Mouse (Mus musculus): ENCODE data around the gene Acsl3. TPM values are rescaled to one million over a fixed set of nuclear protein-coding genes. Genes with fewer than 3 reads are reported as not detected.

The Acsl3 gene
- polyA plus RNA-seq, 1 experiment from 2014 or later, result 63.4 TPM

- Histone ChIP-seq H3K27ac (0 out of 2 replicates have a peak overlapping the region, but pooled peaks have one; percentile 3), H3K4me1 (peaks cover 33% of the 10 kb centered on the region), H3K36me3 (ENCODE audit: poor library complexity, severe bottlenecking) (no peaks in the 10 kb centered on the region)
Observed at GRCm38 (mm10) chr1:78656472-78656871, 1.2 kb upstream of the Acsl3 start.

GRCm38 (mm10) chr1:78657021-78657629 lies 500 bp upstream of the Acsl3 start:
- peak overlapping the region; percentile 71 for H3K4me2 ChIP-seq
- H3K27me3 ChIP-seq, result no peaks in the 10 kb centered on the region
- no peak for ATAC-seq
- H3K9me3 ChIP-seq (replicated peaks), result no peaks in the 10 kb centered on the region
- H3K4me3 ChIP-seq, result peak overlapping the region; percentile 95
- peaks cover 35% of the 10 kb centered on the region for H3K4me1 ChIP-seq
- peak overlapping the region; percentile 96 for H3K9ac ChIP-seq
- 29% methylated on average over 22 of the region's 22 CpGs for WGBS
- H3K27ac ChIP-seq, result peak overlapping the region; percentile 97
- H3K36me3 ChIP-seq (ENCODE audit: poor library complexity, severe bottlenecking), result no peaks in the 10 kb centered on the region

More at GRCm38 (mm10) chr1:78656472-78656871, 1.2 kb upstream of the Acsl3 start:
- Histone ChIP-seq H3K27me3 (no peaks in the 10 kb centered on the region), H3K4me3 (no peak overlapping the region), H3K9me3 (replicated peaks) (no peaks in the 10 kb centered on the region), H3K4me2 (no peak overlapping the region), H3K9ac (no peak overlapping the region)
- no peak for ATAC-seq
- WGBS, result 15% methylated on average over 2 of the region's 2 CpGs

GRCm38 (mm10) chr1:78658441-78659269 lies 1.0 kb downstream of the Acsl3 start:
- H3K27ac ChIP-seq, result peak overlapping the region; percentile 97
- H3K4me3 ChIP-seq, result peak overlapping the region; percentile 95
- no peaks in the 10 kb centered on the region for H3K36me3 ChIP-seq (ENCODE audit: poor library complexity, severe bottlenecking)
- 1% methylated on average over 20 of the region's 20 CpGs for WGBS
- peak overlapping the region; percentile 96 for H3K9ac ChIP-seq
- H3K4me2 ChIP-seq, result peak overlapping the region; percentile 71
- ATAC-seq, result no peak
- peaks cover 35% of the 10 kb centered on the region for H3K4me1 ChIP-seq
- no peaks in the 10 kb centered on the region for H3K9me3 ChIP-seq (replicated peaks)
- no peaks in the 10 kb centered on the region for H3K27me3 ChIP-seq

- no peak for ATAC-seq
- WGBS, result 23% methylated on average over 4 of the region's 4 CpGs
Observed at GRCm38 (mm10) chr1:78659270-78659823, 1.7 kb downstream of the Acsl3 start.

GRCm38 (mm10) chr1:78664326-78664725 lies 6.7 kb downstream of the Acsl3 start:
- peaks cover 52% of the 10 kb centered on the region for H3K36me3 ChIP-seq (ENCODE audit: poor library complexity, severe bottlenecking)
- 95% methylated on average over 4 of the region's 4 CpGs for WGBS
- H3K4me2 ChIP-seq, result no peak overlapping the region

More at GRCm38 (mm10) chr1:78659270-78659823, 1.7 kb downstream of the Acsl3 start:
- H3K9ac ChIP-seq, result peak overlapping the region; percentile 96
- H3K4me3 ChIP-seq, result peak overlapping the region; percentile 95
- no peaks in the 10 kb centered on the region for H3K27me3 ChIP-seq
- H3K4me1 ChIP-seq, result peaks cover 35% of the 10 kb centered on the region
- no peak overlapping the region for H3K27ac ChIP-seq
- no peaks in the 10 kb centered on the region for H3K9me3 ChIP-seq (replicated peaks)
- H3K4me2 ChIP-seq, result peak overlapping the region; percentile 71
- peaks cover 5% of the 10 kb centered on the region for H3K36me3 ChIP-seq (ENCODE audit: poor library complexity, severe bottlenecking)

GRCm38 (mm10) chr1:78665954-78666499 lies 8.4 kb downstream of the Acsl3 start:
- Histone ChIP-seq H3K27me3 (no peaks in the 10 kb centered on the region), H3K4me2 (no peak overlapping the region), H3K9me3 (replicated peaks) (no peaks in the 10 kb centered on the region), H3K27ac (no peak overlapping the region), H3K9ac (no peak overlapping the region), H3K4me3 (no peak overlapping the region), H3K36me3 (ENCODE audit: poor library complexity, severe bottlenecking) (peaks cover 54% of the 10 kb centered on the region), H3K4me1 (peaks cover 6% of the 10 kb centered on the region)
- no peak for ATAC-seq
- 93% methylated on average over 9 of the region's 9 CpGs for WGBS

More at GRCm38 (mm10) chr1:78664326-78664725, 6.7 kb downstream of the Acsl3 start:
- no peak overlapping the region for H3K9ac ChIP-seq
- no peak overlapping the region for H3K4me3 ChIP-seq
- no peak for ATAC-seq
- H3K4me1 ChIP-seq, result peaks cover 22% of the 10 kb centered on the region
- no peaks in the 10 kb centered on the region for H3K27me3 ChIP-seq
- H3K27ac ChIP-seq, result no peak overlapping the region
- H3K9me3 ChIP-seq (replicated peaks), result no peaks in the 10 kb centered on the region

GRCm38 (mm10) chr1:78666585-78666984 lies 9.0 kb downstream of the Acsl3 start:
- ATAC-seq, result no peak
- peaks cover 54% of the 10 kb centered on the region for H3K36me3 ChIP-seq (ENCODE audit: poor library complexity, severe bottlenecking)

GRCm38 (mm10) chr1:78682291-78682690 lies 24.7 kb downstream of the Acsl3 start:
- Histone ChIP-seq H3K9me3 (replicated peaks) (no peaks in the 10 kb centered on the region), H3K4me3 (no peak overlapping the region), H3K4me1 (no peaks in the 10 kb centered on the region), H3K4me2 (no peak overlapping the region), H3K27me3 (no peaks in the 10 kb centered on the region), H3K36me3 (ENCODE audit: poor library complexity, severe bottlenecking) (peaks cover 20% of the 10 kb centered on the region), H3K27ac (no peak overlapping the region), H3K9ac (no peak overlapping the region)
- 96% methylated on average over 3 of the region's 3 CpGs for WGBS
- ATAC-seq, result no peak

More at GRCm38 (mm10) chr1:78666585-78666984, 9.0 kb downstream of the Acsl3 start:
- Histone ChIP-seq H3K4me3 (no peak overlapping the region), H3K27me3 (no peaks in the 10 kb centered on the region), H3K27ac (no peak overlapping the region), H3K9me3 (replicated peaks) (no peaks in the 10 kb centered on the region), H3K4me2 (no peak overlapping the region), H3K4me1 (peaks cover under 1% of the 10 kb centered on the region; the same call in 1 of the 2 replicates), H3K9ac (no peak overlapping the region)
- WGBS, result 98% methylated on average over 1 of the region's 1 CpGs

GRCm38 (mm10) chr1:78684128-78684527 lies 26.5 kb downstream of the Acsl3 start:
- no peak for ATAC-seq
- Histone ChIP-seq H3K36me3 (ENCODE audit: poor library complexity, severe bottlenecking) (peaks cover 22% of the 10 kb centered on the region), H3K9ac (no peak overlapping the region), H3K9me3 (replicated peaks) (no peaks in the 10 kb centered on the region), H3K27ac (no peak overlapping the region), H3K4me1 (no peaks in the 10 kb centered on the region), H3K4me3 (no peak overlapping the region), H3K27me3 (no peaks in the 10 kb centered on the region), H3K4me2 (no peak overlapping the region)
- 82% methylated on average over 8 of the region's 8 CpGs for WGBS

GRCm38 (mm10) chr1:78686872-78687271 lies 29.2 kb downstream of the Acsl3 start:
- Histone ChIP-seq H3K27me3 (no peaks in the 10 kb centered on the region), H3K9ac (no peak overlapping the region), H3K4me1 (no peaks in the 10 kb centered on the region), H3K9me3 (replicated peaks) (no peaks in the 10 kb centered on the region), H3K36me3 (ENCODE audit: poor library complexity, severe bottlenecking) (peaks cover 37% of the 10 kb centered on the region), H3K4me2 (no peak overlapping the region), H3K4me3 (no peak overlapping the region), H3K27ac (no peak overlapping the region)
- no peak for ATAC-seq

GRCm38 (mm10) chr1:78688149-78688548 lies 30.5 kb downstream of the Acsl3 start:
- H3K9ac ChIP-seq, result no peak overlapping the region
- no peak overlapping the region for H3K27ac ChIP-seq
- H3K9me3 ChIP-seq (replicated peaks), result no peaks in the 10 kb centered on the region
- peaks cover 37% of the 10 kb centered on the region for H3K36me3 ChIP-seq (ENCODE audit: poor library complexity, severe bottlenecking)
- H3K27me3 ChIP-seq, result no peaks in the 10 kb centered on the region
- 87% methylated on average over 7 of the region's 7 CpGs for WGBS
- no peak overlapping the region for H3K4me3 ChIP-seq
- no peak for ATAC-seq
- H3K4me2 ChIP-seq, result no peak overlapping the region
- H3K4me1 ChIP-seq, result no peaks in the 10 kb centered on the region
